Mouse (Mus musculus) megakaryocyte, embryonic 14.5 days (primary cell): ENCODE results near the gene Adamts9. TPM values are rescaled to one million over a fixed set of nuclear protein-coding genes. Genes with fewer than 3 reads are reported as not detected.

Experiments used
- H3K27me3 ChIP-seq: replicated peaks from 2 replicates; pipeline ENCODE3; 2012; ENCODE audit warnings: inconsistent platforms
- H3K36me3 ChIP-seq: replicated peaks from 2 replicates; pipeline ENCODE3; 2012; ENCODE audit warnings: low read length, inconsistent platforms, mixed read lengths
- H3K4me1 ChIP-seq: 2 replicates; pipeline ENCODE4 v1.6.1; 2012; ENCODE audit warnings: inconsistent platforms
- H3K4me3 ChIP-seq: replicated peaks from 2 replicates; pipeline ENCODE3; 2012; ENCODE audit warnings: moderate library complexity, mild to moderate bottlenecking, inconsistent platforms
- H3K9me3 ChIP-seq: 2 replicates; pipeline ENCODE4 v1.6.1; 2012; ENCODE audit warnings: inconsistent platforms
- FLI1 ChIP-seq: IDR thresholded peaks from 2 replicates; pipeline ENCODE4 v1.6.1; 2012; ENCODE audit warnings: low read length, inconsistent platforms, mixed read lengths
- GATA1 ChIP-seq: IDR thresholded peaks from 3 replicates; pipeline ENCODE4 v1.6.1; 2012; ENCODE audit warnings: mixed read lengths, low read length, inconsistent platforms, borderline replicate concordance
- polyA plus RNA-seq: library from polyadenylated mRNA; stranded (reverse); fragments of >175 nt; gene quantifications from 2 replicates; pipeline ENCODE4 v1.2.3, GENCODE M21; 2012; ENCODE audit warnings: low replicate concordance; ENCODE audit not compliant: insufficient read depth

Adamts9 gene
- polyA plus RNA-seq, 1 experiment: not detected

GRCm38 (mm10) chr6:92968216-92968615, 24.9 kb upstream of the Adamts9 start:
- no peaks in the 10 kb centered on the region for H3K4me1 ChIP-seq
- TF ChIP-seq GATA1: no peak
- no peak for TF ChIP-seq FLI1
- H3K4me3 ChIP-seq: no peak overlapping the region
- no peaks in the 10 kb centered on the region for H3K27me3 ChIP-seq
- H3K36me3 ChIP-seq: no peaks in the 10 kb centered on the region
- peaks cover 15% of the 10 kb centered on the region for H3K9me3 ChIP-seq

GRCm38 (mm10) chr6:92962966-92963365, 19.7 kb upstream of the Adamts9 start:
- H3K4me1 ChIP-seq: no peaks in the 10 kb centered on the region
- H3K27me3 ChIP-seq: no peaks in the 10 kb centered on the region
- no peak overlapping the region for H3K4me3 ChIP-seq
- peaks cover 26% of the 10 kb centered on the region for H3K9me3 ChIP-seq
- H3K36me3 ChIP-seq: no peaks in the 10 kb centered on the region
- no peak for TF ChIP-seq FLI1
- no peak for TF ChIP-seq GATA1

GRCm38 (mm10) chr6:92960997-92961396, 17.7 kb upstream of the Adamts9 start:
- Histone ChIP-seq H3K4me3 (no peak overlapping the region), H3K4me1 (no peaks in the 10 kb centered on the region), H3K9me3 (peaks cover 26% of the 10 kb centered on the region), H3K27me3 (no peaks in the 10 kb centered on the region), H3K36me3 (no peaks in the 10 kb centered on the region)
- TF ChIP-seq GATA1 (no peak), FLI1 (no peak)

GRCm38 (mm10) chr6:92959416-92959815, 16.1 kb upstream of the Adamts9 start:
- no peaks in the 10 kb centered on the region for H3K4me1 ChIP-seq
- no peak overlapping the region for H3K4me3 ChIP-seq
- TF ChIP-seq GATA1 (no peak), FLI1 (no peak)
- H3K27me3 ChIP-seq: no peaks in the 10 kb centered on the region
- peaks cover 20% of the 10 kb centered on the region for H3K9me3 ChIP-seq
- no peaks in the 10 kb centered on the region for H3K36me3 ChIP-seq

- TF ChIP-seq GATA1 (no peak), FLI1 (no peak)
- H3K27me3 ChIP-seq: peaks cover 29% of the 10 kb centered on the region
- no peaks in the 10 kb centered on the region for H3K4me1 ChIP-seq
- H3K36me3 ChIP-seq: no peaks in the 10 kb centered on the region
- H3K4me3 ChIP-seq: no peak overlapping the region
- peaks cover 18% of the 10 kb centered on the region for H3K9me3 ChIP-seq
Measured at GRCm38 (mm10) chr6:92947337-92948042, 4.2 kb upstream of the Adamts9 start.

GRCm38 (mm10) chr6:92944711-92945110, 1.4 kb upstream of the Adamts9 start:
- H3K27me3 ChIP-seq: peaks cover 53% of the 10 kb centered on the region
- H3K9me3 ChIP-seq: peaks cover 15% of the 10 kb centered on the region
- no peak overlapping the region for H3K4me3 ChIP-seq
- no peak for TF ChIP-seq FLI1
- TF ChIP-seq GATA1: no peak
- peaks cover 16% of the 10 kb centered on the region; the same call in 1 of the 2 replicates for H3K4me1 ChIP-seq
- no peaks in the 10 kb centered on the region for H3K36me3 ChIP-seq

GRCm38 (mm10) chr6:92944048-92944685, 875 bp upstream of the Adamts9 start:
- Histone ChIP-seq H3K27me3 (peaks cover 54% of the 10 kb centered on the region), H3K9me3 (peaks cover 12% of the 10 kb centered on the region), H3K4me3 (no peak overlapping the region)

GRCm38 (mm10) chr6:92941756-92942420, 1.4 kb downstream of the Adamts9 start:
- H3K27me3 ChIP-seq: peaks cover 54% of the 10 kb centered on the region
- no peaks in the 10 kb centered on the region for H3K9me3 ChIP-seq
- H3K4me3 ChIP-seq: peak overlapping the region; percentile 84

More at GRCm38 (mm10) chr6:92944048-92944685, 875 bp upstream of the Adamts9 start:
- TF ChIP-seq FLI1 (no peak), GATA1 (no peak)
- Histone ChIP-seq H3K36me3 (no peaks in the 10 kb centered on the region), H3K4me1 (peaks cover 16% of the 10 kb centered on the region; the same call in 1 of the 2 replicates)

GRCm38 (mm10) chr6:92941281-92941731, 2.0 kb downstream of the Adamts9 start:
- TF ChIP-seq FLI1 (no peak), GATA1 (no peak)
- no peaks in the 10 kb centered on the region for H3K36me3 ChIP-seq
- H3K4me1 ChIP-seq: peaks cover 16% of the 10 kb centered on the region; the same call in 1 of the 2 replicates
- H3K9me3 ChIP-seq: no peaks in the 10 kb centered on the region
- peak overlapping the region; percentile 84 for H3K4me3 ChIP-seq
- H3K27me3 ChIP-seq: peaks cover 54% of the 10 kb centered on the region

More at GRCm38 (mm10) chr6:92941756-92942420, 1.4 kb downstream of the Adamts9 start:
- TF ChIP-seq FLI1: no peak
- no peak for TF ChIP-seq GATA1
- Histone ChIP-seq H3K36me3 (no peaks in the 10 kb centered on the region), H3K4me1 (peaks cover 16% of the 10 kb centered on the region; the same call in 1 of the 2 replicates)
